Mouse (Mus musculus) gastrocnemius, postnatal 10 days (tissue): ENCODE results near the gene Metap1d. TPM values are rescaled to one million over a fixed set of nuclear protein-coding genes. Genes with fewer than 3 reads are reported as not detected.

Experiments
- DNase-seq: peaks from one replicate; pipeline ENCODE4 v3.0.0; 2021; ENCODE audit warnings: mixed read lengths
- long read RNA-seq, 2 experiments: library from polyadenylated mRNA; stranded (forward); transcript quantifications; one replicate each; pipeline ENCODE4 v2.0.0; 2021
- total RNA-seq, 2 experiments: library from RNA; stranded (reverse); gene quantifications; 2 replicates each; pipeline ENCODE4 v1.2.3; 2021

Gene Metap1d
- 10 to 100 TPM; 22.6 to 26.1 TPM for total RNA-seq
- long read RNA-seq, experiment 1, transcript Metap1d-201 (10 exons, 1,321 nt) = major isoform, 11 of 25 reads
- long read RNA-seq, experiment 1, partial matches to known transcripts = 2 of 25 reads
- long read RNA-seq, experiment 1, other reads (novel, unspliced or antisense) = 11 of 25 reads
- long read RNA-seq, experiment 2, transcript Metap1d-201 (10 exons, 1,321 nt) = major isoform, 14 of 22 reads
- long read RNA-seq, experiment 2, partial matches to known transcripts = 1 of 22 reads
- long read RNA-seq, experiment 2, other reads (novel, unspliced or antisense) = 5 of 22 reads

DNA sequence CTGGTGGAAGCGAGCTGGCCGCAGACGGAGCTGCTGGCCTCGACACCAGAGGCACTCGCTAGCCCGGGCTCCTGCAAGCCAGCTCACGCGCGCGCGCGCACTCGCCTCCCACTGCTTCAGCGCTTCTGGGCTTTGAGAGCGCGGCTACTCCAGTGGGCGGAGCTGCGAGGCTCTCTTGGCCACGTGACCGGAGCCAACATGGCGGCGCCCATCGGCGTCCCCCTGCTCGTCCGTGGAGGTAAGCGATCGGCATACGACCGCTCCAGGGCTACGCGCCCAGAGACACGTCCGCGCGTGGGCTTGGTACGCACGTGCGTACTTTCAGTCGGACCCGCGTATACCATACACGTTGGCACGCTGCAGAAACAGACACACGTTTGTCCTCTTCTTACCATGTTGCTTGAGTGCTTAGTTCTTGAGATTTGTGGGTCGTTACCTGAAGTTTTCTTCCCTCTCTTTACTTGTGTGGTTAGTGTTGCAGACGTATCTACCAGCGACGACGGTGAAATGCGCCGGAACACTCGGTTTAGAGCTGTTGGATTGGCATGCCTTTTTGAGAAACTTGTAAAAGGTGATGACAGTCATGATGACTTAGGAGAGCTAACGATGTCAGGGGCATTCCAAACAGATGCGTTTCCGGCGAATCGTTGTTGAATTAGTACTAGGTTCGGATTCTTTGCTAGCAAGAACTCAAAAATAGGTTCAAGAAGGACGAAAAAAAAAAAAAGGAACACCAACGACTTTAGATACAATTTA, at the start of gene Metap1d:
Gene Metap1d (plus strand): TSS at position 116 of the 756 bp plus-strand sequence.
- DNase-seq = peak; percentile 95

DNA sequence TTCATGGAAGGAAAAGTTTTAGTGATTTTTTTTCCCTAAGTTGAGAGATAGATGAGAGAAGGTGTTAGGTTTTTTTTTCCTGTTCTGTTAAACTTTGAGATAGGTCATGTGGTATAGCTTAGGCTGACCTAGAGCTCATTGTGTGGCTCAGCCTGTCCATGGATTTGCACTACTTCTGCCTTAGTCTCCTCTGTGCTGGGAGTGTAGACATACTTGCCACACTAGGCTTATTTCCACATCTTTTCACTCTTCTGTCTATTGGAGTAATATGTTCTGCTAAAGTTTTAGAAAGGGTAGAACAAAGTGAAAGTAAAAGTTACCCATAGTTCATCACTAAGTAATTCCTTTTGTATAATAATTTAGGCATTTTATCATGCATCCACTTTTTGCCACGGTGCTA, 47.5 kb upstream of the Metap1d start:
- DNase-seq = no peak

- no peak for DNase-seq
These were observed 34.3 kb upstream of the Metap1d start for GRCm38 (mm10) chr2:71418760-71419280.

DNA sequence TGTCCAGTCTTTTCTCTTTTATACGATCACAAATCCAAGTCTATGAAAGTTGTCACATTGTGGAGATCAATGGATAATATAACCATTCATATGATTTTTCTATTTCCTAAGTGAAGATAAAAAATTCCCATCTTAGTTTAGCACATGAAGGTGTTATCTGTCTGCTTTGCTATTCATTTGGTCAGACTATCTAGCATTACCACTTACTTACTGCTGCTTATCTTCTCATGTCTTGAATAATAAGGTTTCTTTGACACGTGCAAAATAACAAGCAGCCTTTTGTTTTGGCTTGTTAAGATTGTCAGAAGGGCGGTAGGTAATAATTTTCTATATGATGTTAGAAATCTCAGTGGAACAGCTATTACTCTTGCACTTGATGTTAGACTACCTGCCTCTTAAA, 33.7 kb upstream of the Metap1d start:
- no peak for DNase-seq

DNA sequence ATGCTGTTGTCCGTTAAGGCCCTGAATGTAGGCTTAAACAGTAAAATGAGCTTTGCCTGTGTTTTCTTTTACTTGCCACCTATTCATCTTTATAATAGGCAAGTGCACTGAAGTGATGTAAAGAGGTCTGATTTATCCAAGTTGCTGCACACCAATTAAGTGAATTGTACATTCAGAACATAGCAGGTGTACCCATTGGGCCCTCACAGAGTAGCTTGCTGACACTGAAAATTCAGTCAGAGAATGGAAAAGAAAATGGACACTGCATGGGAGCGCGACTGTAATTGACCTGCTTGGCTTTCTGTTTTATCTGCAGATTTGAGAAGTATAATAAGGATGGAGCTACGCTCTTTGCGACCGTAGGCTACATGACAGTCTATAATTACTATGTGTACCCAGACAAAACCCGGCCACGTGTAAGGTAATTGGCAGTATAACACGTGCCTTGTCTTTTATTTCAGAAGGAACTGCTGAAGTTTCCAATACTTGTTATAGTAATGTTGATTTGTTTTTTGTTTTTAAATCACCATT, 32.1 kb upstream of the Metap1d start:
- no peak for DNase-seq

GRCm38 (mm10) chr2:71424545-71424944, 28.5 kb upstream of the Metap1d start:
- no peak for DNase-seq

DNA sequence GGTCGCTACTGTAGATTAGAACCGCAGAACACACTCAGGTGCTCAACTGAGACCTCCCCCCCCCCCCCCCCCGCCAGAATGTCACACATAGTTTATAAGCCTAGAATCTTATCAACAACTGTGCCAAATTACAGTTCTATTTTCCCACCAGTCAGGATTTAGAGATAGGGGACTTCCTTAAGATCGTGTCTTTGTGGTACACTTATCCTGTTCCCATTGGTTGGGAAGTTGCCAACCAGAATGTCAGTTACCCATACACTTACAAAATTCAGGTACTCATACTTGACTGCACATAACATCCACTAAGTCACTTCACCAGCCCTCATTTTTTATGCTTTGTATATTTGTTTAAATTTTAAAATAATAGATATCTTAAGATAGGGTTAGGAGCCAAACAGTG, 17.6 kb upstream of the Metap1d start:
- no peak for DNase-seq

- no peak for DNase-seq
These were observed 9.7 kb upstream of the Metap1d start for GRCm38 (mm10) chr2:71443376-71443775.

DNA sequence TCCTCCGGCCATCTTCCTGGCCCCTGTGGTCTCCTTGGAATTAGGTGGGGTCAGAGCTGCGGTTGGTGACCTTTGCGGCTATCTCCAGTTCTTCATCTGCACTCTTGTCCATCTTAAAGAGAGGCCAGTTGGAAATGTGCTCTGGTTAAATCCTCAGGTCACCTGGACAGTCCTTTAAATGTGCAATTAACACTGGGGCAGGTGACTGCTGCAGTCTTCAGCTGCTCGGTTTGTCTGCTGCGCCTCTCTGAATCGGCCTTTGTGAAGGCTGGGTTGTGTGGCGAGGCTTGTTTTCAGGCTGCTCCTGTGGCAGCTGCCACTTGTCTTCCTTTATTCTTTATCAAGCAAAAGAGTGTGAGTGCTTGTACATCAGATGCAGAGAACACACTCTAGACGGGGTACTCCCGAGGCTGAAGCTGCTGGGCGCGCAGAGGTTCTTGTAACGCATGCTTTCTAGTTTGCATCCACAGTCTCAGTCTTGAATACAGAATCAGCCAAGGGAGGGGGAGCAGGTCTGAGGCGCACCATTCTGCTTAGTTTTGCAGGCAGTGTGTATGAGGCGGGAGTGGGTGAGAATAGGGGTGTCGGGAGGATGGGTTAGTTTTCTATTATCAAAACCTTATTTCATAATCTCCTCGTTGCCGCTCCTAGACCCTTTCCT, 7.4 kb upstream of the Metap1d start:
- no peak for DNase-seq

DNA sequence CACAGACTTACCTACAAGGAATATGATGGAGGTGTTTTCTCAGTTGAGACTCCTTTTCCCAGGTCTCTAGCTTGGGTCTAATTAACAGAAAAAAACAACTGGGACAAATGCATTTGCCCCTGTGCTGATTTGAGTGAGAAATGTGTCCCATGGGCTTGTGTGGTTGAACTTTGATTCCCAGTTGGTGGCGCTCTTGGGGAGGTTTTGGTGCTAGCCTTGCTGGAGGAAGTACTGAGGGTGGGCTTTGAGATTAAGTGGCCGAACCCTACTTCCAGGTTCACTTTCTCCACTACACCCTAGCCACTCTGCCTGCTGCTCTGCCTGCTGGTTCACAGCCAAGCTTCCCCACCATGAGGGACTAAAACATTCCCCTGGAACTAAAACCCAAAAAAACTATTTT, 3.5 kb upstream of the Metap1d start:
- no peak for DNase-seq

DNA sequence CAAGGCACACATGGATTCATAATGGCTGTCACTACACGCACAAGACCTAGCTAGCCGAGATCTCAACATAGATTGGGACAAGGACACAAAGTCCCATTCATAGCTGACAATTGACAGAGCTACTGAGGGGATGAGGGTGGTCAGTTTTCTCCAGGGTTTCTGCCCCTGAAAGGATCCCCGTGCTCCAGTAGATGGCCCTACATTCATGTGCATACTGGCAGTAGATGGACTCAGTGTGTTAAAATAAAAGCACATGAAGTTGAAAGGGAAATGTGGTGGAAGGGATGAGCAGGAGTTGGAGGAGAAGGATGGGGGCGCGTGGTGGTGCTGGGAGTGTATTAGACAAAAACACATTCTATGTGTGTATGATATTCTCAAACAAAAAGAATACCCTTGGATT, 1.3 kb upstream of the Metap1d start:
- DNase-seq = no peak

- DNase-seq = no peak
These were observed 813 bp downstream of the Metap1d start for GRCm38 (mm10) chr2:71453917-71454260.

DNA sequence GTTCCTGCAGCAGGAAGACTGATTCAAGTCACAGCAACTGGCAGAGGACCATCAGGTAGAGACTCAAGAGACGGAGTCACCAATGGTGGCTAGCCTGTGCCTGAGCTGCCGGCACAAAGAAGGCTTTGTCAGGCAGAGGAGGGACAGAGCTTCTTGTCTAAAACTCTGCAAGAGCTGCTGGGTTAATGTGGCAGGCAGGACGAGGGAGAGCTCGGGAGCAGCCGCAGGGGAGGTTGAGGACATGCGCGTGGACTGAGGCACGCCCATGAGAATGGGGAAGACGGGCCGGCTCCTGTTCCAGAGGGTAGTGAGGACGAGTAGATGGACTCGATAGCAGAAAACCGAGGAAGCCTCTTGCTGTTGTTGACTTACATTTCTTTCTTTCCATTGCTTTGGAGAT, 5.5 kb downstream of the Metap1d start:
- no peak for DNase-seq

DNA sequence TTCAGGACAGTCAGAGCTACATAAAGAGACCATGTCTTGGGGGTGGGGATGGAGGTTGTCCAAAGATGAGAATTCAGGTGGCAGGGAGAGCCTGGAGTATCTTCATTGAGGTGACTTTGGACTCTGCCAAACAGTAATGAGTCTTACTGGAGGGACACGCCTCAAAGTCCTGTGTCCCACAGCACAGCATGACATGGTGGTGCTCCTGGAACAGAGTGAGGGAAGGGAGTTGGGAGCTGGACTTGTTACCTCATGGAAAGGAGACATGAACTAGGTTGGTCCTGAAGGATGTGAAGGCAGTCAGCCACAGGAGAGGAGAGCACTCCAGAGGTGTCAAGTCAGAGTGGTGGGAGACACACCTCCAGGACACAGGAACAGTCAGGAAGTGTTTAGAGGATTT, 6.6 kb downstream of the Metap1d start:
- no peak for DNase-seq

DNA sequence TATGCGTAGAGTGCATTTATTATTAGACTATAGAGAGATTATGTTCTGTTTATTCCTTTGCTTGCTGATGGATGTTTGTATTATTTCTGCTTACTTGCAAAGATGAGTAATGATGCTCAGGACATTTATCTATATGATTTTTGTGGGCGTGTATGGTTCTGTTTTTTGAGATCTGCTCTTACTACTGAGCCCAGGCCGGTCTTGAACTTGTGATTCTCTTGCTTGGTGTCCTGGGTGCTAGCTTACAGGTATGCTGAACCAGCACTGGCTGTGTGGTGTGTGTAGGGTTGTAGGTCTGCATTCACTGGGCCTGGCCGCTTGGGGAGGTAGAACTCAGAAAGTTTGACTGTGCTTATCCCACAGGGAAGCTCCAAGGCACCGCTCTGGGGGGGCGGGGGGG, 8.1 kb downstream of the Metap1d start:
- no peak for DNase-seq

DNA sequence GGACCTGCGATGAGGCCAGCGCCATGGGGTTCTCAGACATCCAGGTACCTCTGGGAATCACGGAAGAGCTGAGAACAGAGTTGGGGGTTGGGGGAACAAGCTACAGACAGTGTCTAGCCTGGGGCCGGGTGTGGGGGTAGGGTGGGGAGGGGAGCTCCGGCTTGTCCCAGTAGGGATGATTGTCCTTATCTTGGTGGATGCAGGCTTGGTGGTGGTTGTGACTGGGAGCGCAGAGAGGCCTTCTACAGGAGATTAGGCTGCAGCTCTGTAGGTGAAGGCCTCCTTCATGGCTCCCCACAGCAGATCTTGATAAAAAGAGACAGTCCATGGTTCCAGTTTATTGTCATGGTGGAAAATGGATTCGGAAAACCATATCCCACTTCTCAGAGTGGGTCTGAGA, 8.5 kb downstream of the Metap1d start:
- no peak for DNase-seq

- no peak for DNase-seq
These were observed 9.0 kb downstream of the Metap1d start for GRCm38 (mm10) chr2:71462066-71462465.

DNA sequence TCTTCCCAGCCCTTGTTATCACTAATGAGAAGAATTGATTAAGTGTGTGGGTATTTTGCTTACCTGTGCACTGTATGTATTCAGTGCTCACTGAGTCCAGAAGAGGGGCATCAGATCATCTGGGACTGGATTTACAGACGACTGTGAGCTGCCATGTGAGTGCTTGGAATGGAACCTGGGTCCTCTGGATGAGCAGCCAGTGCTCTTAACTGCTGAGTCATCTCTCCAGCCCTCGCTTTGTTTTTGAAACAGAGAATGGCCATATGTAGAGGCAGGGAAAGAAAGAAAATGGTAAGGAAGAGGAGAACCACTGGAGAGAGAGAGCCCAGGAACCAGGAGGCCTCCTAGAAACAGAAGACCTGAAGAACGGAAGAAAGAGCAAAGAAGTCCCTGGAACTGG, 9.5 kb downstream of the Metap1d start:
- DNase-seq = no peak

DNA sequence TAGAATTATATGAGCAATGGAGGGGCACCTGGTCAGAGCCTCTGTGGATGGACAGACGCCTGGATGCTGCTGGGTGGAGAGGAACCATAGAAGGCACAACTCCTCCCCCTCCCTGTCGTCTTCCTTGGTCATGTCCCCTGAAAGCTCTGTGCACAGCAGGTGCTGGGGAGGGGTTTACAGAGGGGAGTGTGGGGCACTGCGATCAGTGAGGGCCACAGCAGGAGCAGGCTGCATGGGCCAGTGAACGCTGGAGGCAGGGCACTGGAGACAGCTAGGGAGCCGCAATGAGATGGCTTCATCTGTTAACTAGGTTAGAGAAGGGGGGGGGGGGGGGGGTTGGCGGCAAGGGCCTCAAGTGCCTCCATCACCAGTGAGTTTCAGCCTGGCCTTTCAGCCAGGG, 13.0 kb downstream of the Metap1d start:
- no peak for DNase-seq

DNA sequence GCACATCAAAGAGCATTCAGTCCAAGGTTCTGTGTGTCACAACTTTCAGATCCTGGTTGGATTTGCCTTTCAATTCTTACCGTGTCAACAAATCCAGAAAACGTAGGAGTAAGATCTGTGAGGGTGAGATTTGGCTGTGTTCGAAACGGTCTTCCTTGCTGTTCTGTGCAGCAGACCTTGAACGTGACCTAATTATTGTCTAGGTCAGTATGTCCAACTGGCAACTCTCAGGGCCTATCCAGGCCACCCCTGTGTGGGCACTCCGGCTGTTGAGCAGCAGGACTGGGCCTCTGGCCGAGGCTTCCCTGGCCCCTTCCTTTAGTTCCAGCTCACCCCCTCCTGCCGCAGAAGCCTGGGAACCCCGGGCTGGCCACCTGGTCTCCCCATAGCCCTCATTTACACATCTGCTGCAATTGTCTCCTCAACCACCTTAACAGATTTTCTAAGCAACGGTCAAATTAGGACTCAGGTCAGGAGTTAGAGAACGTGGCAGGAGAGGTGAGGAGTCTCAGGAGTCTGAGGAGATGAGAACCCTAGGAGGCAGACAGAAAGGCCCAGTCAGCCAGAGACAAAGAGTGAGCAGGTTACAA, 13.9 kb downstream of the Metap1d start:
- DNase-seq = no peak

- DNase-seq = no peak
These were observed 18.0 kb downstream of the Metap1d start for GRCm38 (mm10) chr2:71471094-71471493.

DNA sequence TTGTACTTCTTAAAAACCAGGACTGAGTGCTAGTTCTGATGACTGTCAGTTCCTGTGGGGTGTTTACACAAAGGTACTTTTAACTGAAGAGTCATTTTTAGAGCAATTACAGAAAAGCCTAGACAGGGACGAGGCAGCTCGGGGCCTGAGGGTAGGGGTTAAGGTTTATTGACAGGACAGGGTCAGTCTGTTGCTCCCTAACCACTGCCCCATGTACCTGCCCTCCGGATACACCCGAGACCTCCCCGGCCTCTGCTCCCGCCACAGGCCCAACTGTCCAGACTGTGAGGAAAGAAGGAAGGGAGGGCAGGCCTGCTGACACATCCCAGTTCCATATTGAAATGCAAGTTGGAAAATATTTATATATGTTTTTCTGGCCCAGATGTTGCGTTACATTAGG, 20.8 kb downstream of the Metap1d start:
- no peak for DNase-seq

DNA sequence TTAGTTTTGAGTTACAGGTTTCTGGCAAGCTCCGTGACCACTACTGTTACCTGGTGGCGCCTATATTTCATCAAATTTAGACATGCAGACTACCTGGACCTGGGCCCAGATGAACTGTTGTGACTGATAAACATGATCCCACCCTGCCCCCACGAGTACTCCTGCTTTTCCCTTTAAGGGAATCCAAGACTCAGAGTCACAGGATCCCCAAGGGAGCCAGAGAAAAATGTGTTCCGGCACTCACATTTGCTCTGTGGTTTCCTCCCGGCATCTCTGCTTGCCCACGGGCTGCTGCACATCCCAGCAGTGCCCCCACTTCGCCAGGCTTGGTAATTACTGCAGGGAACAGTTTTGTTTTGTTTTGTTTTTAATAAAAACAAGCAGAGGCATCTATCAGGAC, 21.3 kb downstream of the Metap1d start:
- DNase-seq = no peak
